Mouse (Mus musculus) midbrain, embryonic 12.5 days (tissue): Measurements from ENCODE around the gene Tmem184b. TPM values are rescaled to one million over a fixed set of nuclear protein-coding genes. Genes with fewer than 3 reads are reported as not detected.

Experiments
- ATAC-seq: fragments of 200-750 bp; cut with Nextera tagmentation; 2 replicates; pipeline ENCODE4 v1.8.0; 2017; ENCODE audit warnings: low read depth, moderate TSS enrichment, moderate library complexity; ENCODE audit not compliant: low FRiP score
- H3K27ac ChIP-seq: fragments of 300-500 bp; sonication (generic); replicated peaks from 2 replicates; pipeline ENCODE4 v1.5.1; 2016; ENCODE audit warnings: mild to moderate bottlenecking
- H3K27me3 ChIP-seq: fragments of 300-500 bp; sonication (generic); 2 replicates; pipeline ENCODE4 v1.6.1; 2016; ENCODE audit warnings: mild to moderate bottlenecking
- H3K36me3 ChIP-seq: fragments of 300-500 bp; sonication (generic); 2 replicates; pipeline ENCODE4 v1.6.1; 2016
- H3K4me1 ChIP-seq: fragments of 300-500 bp; sonication (generic); 2 replicates; pipeline ENCODE4 v1.6.1; 2016
- H3K4me2 ChIP-seq: fragments of 300-500 bp; sonication (generic); replicated peaks from 2 replicates; pipeline ENCODE4 v1.6.1; 2016; ENCODE audit warnings: mild to moderate bottlenecking, moderate library complexity
- H3K4me3 ChIP-seq: fragments of 300-500 bp; sonication (generic); 2 replicates; pipeline ENCODE4 v1.5.1; 2016; ENCODE audit warnings: mild to moderate bottlenecking
- H3K9ac ChIP-seq: fragments of 300-500 bp; sonication (generic); replicated peaks from 2 replicates; pipeline ENCODE4 v1.6.1; 2016; ENCODE audit warnings: mild to moderate bottlenecking, moderate library complexity
- H3K9me3 ChIP-seq: fragments of 300-500 bp; sonication (generic); 2 replicates; pipeline ENCODE4 v1.6.1; 2016; ENCODE audit warnings: mild to moderate bottlenecking
- WGBS: fragments of 180-500 bp; shearing (Covaris S2); methylation state at CpG from one replicate; pipeline ENCODE4 v1.1.7; 2016; 5-methylcytosine and 5-hydroxymethylcytosine counted together
- polyA plus RNA-seq: library from polyadenylated mRNA; unstranded; fragments of >200 nt; fragmentation: Nextera tagmentation; extraction: Ambion mirVana; gene quantifications from 2 replicates; pipeline ENCODE4 v1.2.1, GENCODE M21; 2016

Gene Tmem184b
- polyA plus RNA-seq, 1 experiment from 2014 or later: 47.9 TPM

DNA sequence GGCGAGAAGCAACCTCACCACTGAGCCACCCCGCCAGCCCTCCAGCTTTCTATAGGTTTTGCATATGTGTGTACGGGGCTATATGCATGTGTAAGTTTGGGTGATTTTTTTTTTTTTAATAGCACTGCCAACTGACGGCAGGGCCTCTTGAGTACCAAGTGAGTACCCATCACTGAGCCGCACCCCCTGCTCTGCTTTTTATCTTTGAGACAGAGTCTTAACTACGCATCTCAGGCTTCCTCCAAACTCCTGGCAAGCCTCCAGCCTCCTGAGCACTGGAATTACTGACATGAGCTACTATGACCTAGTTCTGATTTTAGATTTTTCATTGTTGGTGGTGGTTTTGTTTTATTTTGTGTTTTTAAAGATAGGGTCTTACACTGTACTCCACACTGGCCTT lies 24.1 kb upstream of the Tmem184b start:
- peaks cover 2% of the 10 kb centered on the region; the same call in 1 of the 2 replicates for H3K4me1 ChIP-seq
- H3K9me3 ChIP-seq: no peaks in the 10 kb centered on the region
- peaks cover 100% of the 10 kb centered on the region for H3K36me3 ChIP-seq
- no peaks in the 10 kb centered on the region for H3K27me3 ChIP-seq
- whole genome bisulfite sequencing: 92% methylated on average over 6 of the region's 6 CpGs
- no peak overlapping the region for H3K27ac ChIP-seq
- H3K4me2 ChIP-seq: no peak overlapping the region
- H3K9ac ChIP-seq: no peak overlapping the region
- no peak for ATAC-seq
- no peak overlapping the region for H3K4me3 ChIP-seq

DNA sequence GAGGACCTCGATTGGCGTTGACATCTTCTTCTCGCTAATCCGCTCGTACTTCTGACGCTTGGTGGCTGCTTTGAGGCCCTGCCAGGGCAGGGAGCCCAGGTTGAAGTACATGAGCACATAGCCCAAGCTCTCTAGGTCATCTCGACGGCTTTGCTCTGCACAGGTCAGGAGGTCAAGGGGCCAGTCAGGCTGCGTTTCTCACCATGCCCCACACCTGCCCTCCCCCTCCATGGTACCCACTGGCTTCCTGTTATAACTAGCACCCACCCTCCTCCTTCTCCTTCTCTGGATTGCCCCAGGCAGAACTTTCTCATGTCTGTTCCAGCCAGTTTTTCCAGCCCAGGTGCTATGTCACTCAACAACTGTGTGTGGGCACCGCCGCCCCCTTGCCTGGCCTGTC lies 22.1 kb upstream of the Tmem184b start:
- ATAC-seq: no peak
- Histone ChIP-seq H3K27me3 (no peaks in the 10 kb centered on the region), H3K27ac (no peak overlapping the region), H3K4me1 (no peaks in the 10 kb centered on the region), H3K4me3 (no peak overlapping the region), H3K9ac (no peak overlapping the region), H3K36me3 (peaks cover 100% of the 10 kb centered on the region), H3K4me2 (no peak overlapping the region), H3K9me3 (no peaks in the 10 kb centered on the region)
- 84% methylated on average over 11 of the region's 11 CpGs for WGBS

DNA sequence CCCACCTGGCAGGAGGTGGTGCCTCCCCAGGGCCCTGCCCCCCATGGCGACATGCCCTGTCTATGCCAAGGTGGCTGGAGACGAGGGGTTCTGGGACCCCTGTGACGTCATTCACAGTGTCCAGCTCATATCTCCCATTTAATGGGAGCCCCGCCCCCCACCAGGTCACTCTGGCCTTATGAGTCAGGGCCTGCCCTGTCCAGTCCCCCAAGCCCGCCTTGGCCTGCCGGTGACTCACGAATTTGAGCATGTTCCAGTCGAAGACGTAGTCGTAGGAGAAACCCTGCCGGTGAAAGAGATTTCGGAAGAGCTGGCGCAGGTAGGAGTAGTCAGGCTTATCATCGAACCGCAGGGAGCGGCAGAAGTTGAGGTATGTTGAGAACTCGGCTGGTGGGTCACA lies 21.2 kb upstream of the Tmem184b start:
- Histone ChIP-seq H3K27ac (no peak overlapping the region), H3K4me3 (no peak overlapping the region), H3K36me3 (peaks cover 100% of the 10 kb centered on the region), H3K9ac (no peak overlapping the region), H3K27me3 (no peaks in the 10 kb centered on the region), H3K4me1 (no peaks in the 10 kb centered on the region), H3K9me3 (no peaks in the 10 kb centered on the region), H3K4me2 (no peak overlapping the region)
- no peak for ATAC-seq
- 96% methylated on average over 17 of the region's 17 CpGs for WGBS

DNA sequence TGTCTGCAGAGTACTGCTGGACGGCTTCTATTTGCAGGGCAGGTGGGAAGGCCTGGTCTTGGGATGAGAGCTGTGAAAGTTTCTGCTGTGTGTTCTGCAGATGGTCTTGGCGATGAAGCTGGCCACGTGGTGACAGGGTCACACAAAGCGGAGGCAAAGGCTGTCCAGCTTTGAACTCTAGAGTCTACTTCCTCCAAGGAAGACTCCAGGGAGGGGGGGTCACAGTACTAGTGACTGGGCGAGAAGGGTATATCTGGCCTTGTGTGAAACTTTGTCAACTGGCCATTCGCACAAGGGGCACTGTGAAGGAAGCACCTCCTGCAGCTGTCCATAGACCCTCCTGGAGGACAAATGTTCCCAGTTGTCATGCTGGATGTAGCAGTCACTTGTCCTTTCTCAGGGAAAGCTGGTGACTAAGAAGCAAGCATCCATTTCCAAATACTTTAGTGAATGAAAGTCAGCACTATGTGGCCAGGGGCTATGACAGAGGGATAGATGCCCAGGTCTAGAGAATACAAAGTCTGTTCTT lies 19.4 kb upstream of the Tmem184b start:
- H3K9ac ChIP-seq: no peak overlapping the region
- no peaks in the 10 kb centered on the region for H3K27me3 ChIP-seq
- H3K4me2 ChIP-seq: no peak overlapping the region
- ATAC-seq: no peak
- H3K9me3 ChIP-seq: no peaks in the 10 kb centered on the region
- no peak overlapping the region for H3K27ac ChIP-seq
- no peaks in the 10 kb centered on the region for H3K4me1 ChIP-seq
- H3K4me3 ChIP-seq: no peak overlapping the region
- peaks cover 98% of the 10 kb centered on the region for H3K36me3 ChIP-seq
- WGBS: 93% methylated on average over 6 of the region's 6 CpGs

- H3K9me3 ChIP-seq: no peaks in the 10 kb centered on the region
- H3K27me3 ChIP-seq: no peaks in the 10 kb centered on the region
- peaks cover 74% of the 10 kb centered on the region for H3K36me3 ChIP-seq
- H3K9ac ChIP-seq: no peak overlapping the region
- H3K4me3 ChIP-seq: no peak overlapping the region
- WGBS: 93% methylated on average over 11 of the region's 11 CpGs
- H3K27ac ChIP-seq: no peak overlapping the region
- no peak for ATAC-seq
- H3K4me2 ChIP-seq: no peak overlapping the region
- H3K4me1 ChIP-seq: no peaks in the 10 kb centered on the region
Observed at GRCm38 (mm10) chr15:79418677-79419076, 15.3 kb upstream of the Tmem184b start.

GRCm38 (mm10) chr15:79418265-79418664 lies 14.9 kb upstream of the Tmem184b start:
- ATAC-seq: no peak

GRCm38 (mm10) chr15:79417379-79417778 lies 14.0 kb upstream of the Tmem184b start:
- Histone ChIP-seq H3K9me3 (no peaks in the 10 kb centered on the region), H3K9ac (no peak overlapping the region), H3K36me3 (peaks cover 61% of the 10 kb centered on the region), H3K27me3 (no peaks in the 10 kb centered on the region), H3K4me1 (no peaks in the 10 kb centered on the region), H3K4me3 (no peak overlapping the region), H3K27ac (no peak overlapping the region), H3K4me2 (no peak overlapping the region)
- 99% methylated on average over 3 of the region's 3 CpGs for WGBS
- no peak for ATAC-seq

More at GRCm38 (mm10) chr15:79418265-79418664, 14.9 kb upstream of the Tmem184b start:
- no peak overlapping the region for H3K27ac ChIP-seq
- WGBS: 98% methylated on average over 3 of the region's 3 CpGs
- peaks cover 69% of the 10 kb centered on the region for H3K36me3 ChIP-seq
- H3K4me1 ChIP-seq: no peaks in the 10 kb centered on the region
- H3K4me3 ChIP-seq: no peak overlapping the region
- H3K27me3 ChIP-seq: no peaks in the 10 kb centered on the region
- H3K4me2 ChIP-seq: no peak overlapping the region
- no peak overlapping the region for H3K9ac ChIP-seq
- no peaks in the 10 kb centered on the region for H3K9me3 ChIP-seq

DNA sequence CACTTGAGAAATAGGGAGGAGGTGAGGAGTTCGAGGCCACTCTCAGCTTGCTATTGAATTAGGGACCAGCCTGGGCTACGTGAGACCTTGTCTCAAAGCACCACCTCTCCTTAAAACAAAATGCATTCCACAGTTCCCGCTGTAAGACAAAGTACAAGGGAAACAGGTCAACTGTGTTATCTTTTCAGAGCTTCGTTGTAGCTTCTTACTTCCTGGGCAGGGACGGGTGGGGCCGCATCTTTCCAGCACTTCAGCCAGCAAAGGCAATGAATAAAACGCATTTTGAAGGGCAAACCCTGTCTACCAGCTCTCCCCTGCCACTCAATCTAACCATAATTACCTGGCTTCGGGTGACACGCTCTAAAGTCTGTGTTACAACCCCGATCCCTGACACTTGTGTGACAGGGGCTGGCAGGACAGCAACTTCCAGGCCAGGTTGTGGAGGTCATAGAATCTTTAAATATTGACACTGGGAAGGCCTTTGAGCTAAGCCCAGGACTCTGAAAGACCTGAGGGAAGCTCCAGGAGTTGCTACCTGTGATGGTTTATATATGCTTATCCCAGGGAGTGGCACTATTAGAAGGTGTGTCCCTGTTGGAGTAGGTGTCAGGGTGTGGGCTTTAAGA lies 13.2 kb upstream of the Tmem184b start:
- Histone ChIP-seq H3K27me3 (no peaks in the 10 kb centered on the region), H3K4me2 (no peak overlapping the region), H3K9me3 (no peaks in the 10 kb centered on the region), H3K4me1 (no peaks in the 10 kb centered on the region), H3K4me3 (no peak overlapping the region), H3K36me3 (peaks cover 52% of the 10 kb centered on the region), H3K27ac (no peak overlapping the region), H3K9ac (no peak overlapping the region)
- 95% methylated on average over 10 of the region's 10 CpGs for WGBS
- ATAC-seq: no peak

- Histone ChIP-seq H3K27me3 (no peaks in the 10 kb centered on the region), H3K4me2 (no peak overlapping the region), H3K9me3 (no peaks in the 10 kb centered on the region), H3K4me1 (no peaks in the 10 kb centered on the region), H3K27ac (no peak overlapping the region), H3K4me3 (no peak overlapping the region), H3K9ac (no peak overlapping the region), H3K36me3 (peaks cover 32% of the 10 kb centered on the region)
- 77% methylated on average over 4 of the region's 4 CpGs for WGBS
- no peak for ATAC-seq
Observed at GRCm38 (mm10) chr15:79414513-79414912, 11.1 kb upstream of the Tmem184b start.

- H3K27me3 ChIP-seq: no peaks in the 10 kb centered on the region
- no peak overlapping the region for H3K4me3 ChIP-seq
- H3K36me3 ChIP-seq: peaks cover 25% of the 10 kb centered on the region
- H3K9me3 ChIP-seq: no peaks in the 10 kb centered on the region
- H3K9ac ChIP-seq: no peak overlapping the region
- no peak for ATAC-seq
- no peak overlapping the region for H3K4me2 ChIP-seq
- H3K4me1 ChIP-seq: no peaks in the 10 kb centered on the region
- H3K27ac ChIP-seq: no peak overlapping the region
- 87% methylated on average over 8 of the region's 8 CpGs for WGBS
Observed at GRCm38 (mm10) chr15:79413802-79414201, 10.4 kb upstream of the Tmem184b start.

DNA sequence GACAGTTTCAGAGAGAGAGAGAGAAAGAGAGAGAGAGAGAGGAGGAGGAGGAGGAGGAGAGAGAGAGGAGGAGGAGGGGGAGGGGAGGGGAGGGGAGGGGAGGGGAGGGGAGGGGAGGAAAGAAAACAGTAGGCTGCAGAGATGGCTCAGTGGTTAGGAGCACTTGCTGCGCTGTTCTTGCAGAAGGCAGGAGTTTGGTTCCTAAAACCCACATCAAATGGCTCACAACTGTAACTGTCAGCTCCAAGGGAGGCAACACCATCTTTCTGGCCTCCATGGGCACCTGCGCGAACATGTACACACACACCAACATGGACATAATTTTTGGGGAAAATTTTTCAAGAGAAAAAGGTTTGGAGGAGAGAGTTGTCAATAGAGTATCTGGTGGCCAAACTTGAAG lies 9.8 kb upstream of the Tmem184b start:
- WGBS: 94% methylated on average over 3 of the region's 3 CpGs

GRCm38 (mm10) chr15:79411363-79412065 lies 8.1 kb upstream of the Tmem184b start:
- Histone ChIP-seq H3K4me2 (no peak overlapping the region), H3K27ac (no peak overlapping the region), H3K4me1 (no peaks in the 10 kb centered on the region), H3K4me3 (no peak overlapping the region), H3K9me3 (no peaks in the 10 kb centered on the region), H3K9ac (no peak overlapping the region), H3K36me3 (peaks cover 5% of the 10 kb centered on the region), H3K27me3 (no peaks in the 10 kb centered on the region)
- no peak for ATAC-seq
- WGBS: 65% methylated on average over 10 of the region's 10 CpGs

More for the DNA sequence above, 9.8 kb upstream of the Tmem184b start:
- no peak for ATAC-seq
- Histone ChIP-seq H3K4me2 (no peak overlapping the region), H3K36me3 (peaks cover 19% of the 10 kb centered on the region), H3K4me3 (no peak overlapping the region), H3K27ac (no peak overlapping the region), H3K27me3 (no peaks in the 10 kb centered on the region), H3K4me1 (no peaks in the 10 kb centered on the region), H3K9ac (no peak overlapping the region), H3K9me3 (no peaks in the 10 kb centered on the region)
